Mouse (Mus musculus) heart, embryonic 10.5 days (tissue): ENCODE results near the gene Uri1. TPM values are rescaled to one million over a fixed set of nuclear protein-coding genes. Genes with fewer than 3 reads are reported as not detected.

Experiments used
- DNase-seq: peaks from one replicate; pipeline ENCODE4 v3.0.0-alpha.2; 2017; ENCODE audit warnings: low spot score
- H3K27ac ChIP-seq: fragments of 300-500 bp; sonication (generic); 2 replicates; pipeline ENCODE4 v1.5.1; 2016; ENCODE audit warnings: mild to moderate bottlenecking
- H3K27me3 ChIP-seq: fragments of 300-500 bp; sonication (generic); 2 replicates; pipeline ENCODE4 v1.6.1; 2016; ENCODE audit warnings: mild to moderate bottlenecking; ENCODE audit not compliant: poor library complexity, insufficient read depth, severe bottlenecking
- H3K36me3 ChIP-seq: fragments of 300-500 bp; sonication (generic); 2 replicates; pipeline ENCODE4 v1.6.1; 2016; ENCODE audit warnings: mild to moderate bottlenecking, moderate library complexity
- H3K4me1 ChIP-seq: fragments of 300-500 bp; sonication (generic); 2 replicates; pipeline ENCODE4 v1.6.1; 2016; ENCODE audit warnings: mild to moderate bottlenecking
- H3K4me3 ChIP-seq: fragments of 300-500 bp; sonication (generic); 2 replicates; pipeline ENCODE4 v1.5.1; 2016; ENCODE audit warnings: mild to moderate bottlenecking, moderate library complexity
- H3K9me3 ChIP-seq: fragments of 300-500 bp; sonication (generic); 2 replicates; pipeline ENCODE4 v1.6.1; 2016; ENCODE audit warnings: mild to moderate bottlenecking, moderate library complexity
- WGBS: fragments of 180-500 bp; shearing (Covaris S2); methylation state at CpG from one replicate; pipeline ENCODE4 v1.1.7; 2016; 5-methylcytosine and 5-hydroxymethylcytosine counted together
- polyA plus RNA-seq: library from polyadenylated mRNA; unstranded; fragments of >200 nt; fragmentation: Nextera tagmentation; extraction: Ambion mirVana; gene quantifications from 2 replicates; pipeline ENCODE4 v1.2.1, GENCODE M21; 2016

Gene Uri1
- polyA plus RNA-seq: 39.7 and 46.9 TPM in 2 replicates

DNA sequence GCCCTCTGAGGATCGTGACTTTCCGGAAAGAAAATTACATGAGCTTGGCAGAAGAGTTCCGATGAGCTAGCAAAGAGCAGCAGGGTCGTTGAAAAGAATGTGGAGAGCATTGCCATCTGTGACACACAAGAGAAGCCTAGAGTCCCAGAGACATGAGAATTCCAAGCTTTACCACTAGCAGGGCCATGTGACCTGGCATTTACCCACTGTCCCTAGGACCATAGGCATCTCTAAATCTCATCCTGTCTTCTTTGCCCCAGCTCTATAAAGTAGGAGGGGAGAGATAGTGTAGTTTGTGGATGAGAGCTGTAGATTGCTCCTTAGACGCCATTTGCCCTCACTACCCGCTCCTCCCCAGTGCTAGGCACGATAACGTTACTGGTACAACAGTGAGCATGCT, at the start of gene Uri1:
TSS of gene Uri1 (minus strand) at position 101 of the 400 bp plus-strand sequence.
- 0 out of 2 replicates have a peak, but pooled peaks cover 4% of the 10 kb centered on the region for H3K4me1 ChIP-seq
- H3K27me3 ChIP-seq: no peaks in the 10 kb centered on the region
- H3K36me3 ChIP-seq: no peaks in the 10 kb centered on the region
- no peak for DNase-seq
- no peak within 1 kb of the TSS for H3K27ac ChIP-seq
- 83% methylated on average over 8 of the region's 8 CpGs for WGBS
- H3K9me3 ChIP-seq: no peaks in the 10 kb centered on the region
- H3K4me3 ChIP-seq: no peak within 1 kb of the TSS

DNA sequence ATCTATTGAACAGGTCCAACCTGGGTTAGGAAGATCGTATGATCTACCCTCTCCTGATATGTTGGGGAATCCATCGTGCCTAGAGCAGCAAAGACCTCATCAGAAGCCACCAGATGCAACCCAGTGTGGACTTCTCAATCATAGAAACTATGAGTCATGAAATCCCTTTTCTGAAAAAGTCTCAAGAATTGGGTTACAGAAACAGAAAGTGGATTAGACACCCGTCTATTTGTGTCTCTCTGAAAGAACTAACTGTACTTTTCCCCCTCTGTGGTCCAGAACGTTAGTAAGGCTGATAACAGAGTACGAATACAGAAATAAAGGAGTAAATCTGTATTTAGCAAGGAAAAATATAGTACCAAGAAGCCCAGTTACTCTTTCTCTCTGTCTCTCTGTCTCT, 47.7 kb upstream of the Uri1 start:
- Histone ChIP-seq H3K4me1 (peaks cover 6% of the 10 kb centered on the region), H3K9me3 (no peaks in the 10 kb centered on the region), H3K36me3 (no peaks in the 10 kb centered on the region), H3K27ac (no peak overlapping the region), H3K4me3 (no peak overlapping the region), H3K27me3 (no peaks in the 10 kb centered on the region)
- WGBS: 64% methylated on average over 5 of the region's 5 CpGs
- no peak for DNase-seq

DNA sequence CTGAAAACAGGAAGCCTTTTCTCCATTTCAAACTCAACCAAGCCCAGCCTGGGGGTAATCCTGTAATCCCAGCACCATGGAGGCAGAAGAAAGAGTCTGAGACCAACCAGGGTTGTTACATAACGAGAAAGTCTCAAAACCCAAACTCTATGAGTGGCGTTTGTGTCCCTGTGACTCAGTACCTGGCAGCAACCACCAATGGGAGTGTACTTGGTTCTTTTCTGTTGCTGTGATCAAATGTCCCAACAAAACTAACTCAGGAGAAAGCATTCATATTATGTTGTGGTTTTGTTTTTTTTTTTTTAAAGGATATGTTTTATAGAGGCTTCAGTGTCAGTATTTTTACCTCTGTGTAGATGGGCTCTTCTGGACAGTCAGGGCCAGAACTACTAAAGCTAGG, 47.3 kb upstream of the Uri1 start:
- no peaks in the 10 kb centered on the region for H3K9me3 ChIP-seq
- WGBS: 48% methylated on average over 2 of the region's 2 CpGs
- H3K27ac ChIP-seq: no peak overlapping the region
- DNase-seq: no peak
- peaks cover 6% of the 10 kb centered on the region for H3K4me1 ChIP-seq
- no peak overlapping the region for H3K4me3 ChIP-seq
- H3K27me3 ChIP-seq: no peaks in the 10 kb centered on the region
- H3K36me3 ChIP-seq: no peaks in the 10 kb centered on the region

DNA sequence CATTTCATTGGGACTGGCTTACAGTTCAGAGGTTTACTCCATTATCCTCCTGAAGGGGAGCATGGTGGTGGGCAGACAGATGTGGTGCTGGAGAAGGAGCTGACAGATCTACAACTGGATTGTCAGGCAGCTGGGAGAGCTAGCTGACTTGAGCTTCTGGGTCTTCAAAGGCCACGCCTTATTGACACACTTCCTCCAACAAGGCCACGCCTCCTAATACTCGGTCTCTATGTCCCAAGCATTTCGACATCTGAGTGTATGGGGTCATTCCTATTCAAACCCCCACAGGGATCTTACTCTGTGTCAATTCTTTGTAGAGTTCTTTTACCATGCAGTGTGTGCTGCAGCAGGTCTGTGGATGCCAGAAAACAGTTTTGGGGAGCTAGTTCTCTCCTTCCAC, 41.1 kb upstream of the Uri1 start:
- Histone ChIP-seq H3K9me3 (no peaks in the 10 kb centered on the region), H3K36me3 (no peaks in the 10 kb centered on the region), H3K4me1 (peaks cover 18% of the 10 kb centered on the region), H3K27me3 (no peaks in the 10 kb centered on the region), H3K4me3 (no peak overlapping the region), H3K27ac (no peak overlapping the region)
- DNase-seq: no peak
- 53% methylated on average over 4 of the region's 4 CpGs for WGBS

DNA sequence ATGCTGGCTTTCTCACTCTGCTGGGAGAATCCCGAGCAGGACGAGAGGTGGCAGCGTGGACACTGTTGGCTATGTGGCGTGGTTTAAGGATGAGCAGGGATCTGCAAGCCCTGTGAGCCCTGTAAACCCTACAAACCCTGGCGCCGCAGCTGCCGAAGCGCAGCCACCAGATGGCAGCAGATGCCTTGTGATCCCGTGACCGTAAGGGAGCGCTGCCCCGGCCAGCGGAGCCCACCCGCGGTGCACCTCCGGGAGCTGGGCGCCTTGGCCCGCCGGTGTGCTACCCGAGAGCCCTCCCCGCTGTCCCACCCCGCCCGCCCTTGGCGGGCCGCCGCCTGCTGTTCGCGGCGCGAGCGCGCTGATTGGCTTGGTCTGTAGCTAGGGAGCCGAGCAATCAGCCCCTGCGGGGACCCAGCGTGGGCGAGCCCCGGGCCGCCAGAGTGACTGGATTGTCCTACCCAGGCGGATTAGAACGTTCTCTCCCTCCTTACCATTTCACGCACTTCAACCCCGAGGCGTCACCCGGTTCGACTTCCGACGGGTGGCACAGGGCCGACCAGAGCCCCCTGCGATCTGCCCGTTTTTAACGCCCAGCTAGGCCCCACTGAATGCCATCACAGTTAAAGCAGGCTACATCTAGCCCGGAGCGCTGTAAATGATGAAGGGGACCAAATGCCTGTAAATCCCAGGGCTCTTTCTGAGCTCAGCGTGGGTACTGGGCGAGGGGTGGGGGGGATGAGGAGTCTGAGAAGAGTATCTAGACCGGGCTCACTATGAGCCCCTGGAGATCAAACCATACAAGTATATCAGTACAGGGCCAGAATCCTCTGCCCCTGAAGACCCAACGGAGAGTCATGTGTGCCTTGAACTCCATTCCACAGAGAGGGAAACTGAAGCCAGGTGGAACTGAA, 38.0 kb upstream of the Uri1 start:
- peak overlapping the region; percentile 85 for H3K27ac ChIP-seq
- WGBS: under 1% methylated on average over 57 of the region's 57 CpGs

DNA sequence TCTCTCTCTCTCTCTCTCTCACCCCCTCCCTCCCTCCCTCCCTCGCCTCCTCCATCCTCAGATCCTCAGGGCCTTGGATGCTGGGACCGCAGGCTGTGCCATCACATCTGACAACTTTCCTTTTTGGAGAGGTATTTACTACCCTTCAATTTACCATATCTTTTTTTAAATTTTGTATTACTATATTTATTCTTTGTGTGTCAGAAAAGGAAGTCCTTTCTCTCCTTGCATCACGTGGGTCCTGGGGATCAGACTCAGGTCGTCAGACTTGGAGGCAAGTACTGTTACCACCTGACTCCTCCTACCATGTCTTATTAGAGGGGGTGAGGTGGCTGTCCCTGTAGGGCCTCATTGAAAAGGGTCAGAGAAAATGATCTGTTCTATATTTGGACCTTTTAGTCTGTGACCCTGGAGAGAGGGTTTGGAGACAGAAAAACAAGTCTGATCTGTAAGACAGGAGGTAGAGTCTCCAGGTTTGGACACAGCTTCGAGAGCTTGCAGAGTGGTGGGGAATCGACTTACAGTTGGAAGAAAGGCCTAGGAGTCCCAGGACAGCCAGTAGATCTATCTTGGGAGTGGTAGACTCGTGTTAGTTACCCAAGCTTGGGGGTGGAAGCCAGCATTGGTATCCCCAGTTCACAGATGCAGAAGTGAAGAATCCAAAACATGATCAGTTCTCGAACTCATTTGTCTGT, 36.4 kb upstream of the Uri1 start:
- WGBS: 58% methylated on average over 8 of the region's 8 CpGs
- no peak for DNase-seq
- peaks cover 34% of the 10 kb centered on the region for H3K4me1 ChIP-seq

More for the DNA sequence above, 38.0 kb upstream of the Uri1 start:
- peak; percentile 94 for DNase-seq
- Histone ChIP-seq H3K36me3 (no peaks in the 10 kb centered on the region), H3K9me3 (no peaks in the 10 kb centered on the region), H3K4me3 (peak overlapping the region; percentile 66), H3K27me3 (no peaks in the 10 kb centered on the region), H3K4me1 (peaks cover 34% of the 10 kb centered on the region)

DNA sequence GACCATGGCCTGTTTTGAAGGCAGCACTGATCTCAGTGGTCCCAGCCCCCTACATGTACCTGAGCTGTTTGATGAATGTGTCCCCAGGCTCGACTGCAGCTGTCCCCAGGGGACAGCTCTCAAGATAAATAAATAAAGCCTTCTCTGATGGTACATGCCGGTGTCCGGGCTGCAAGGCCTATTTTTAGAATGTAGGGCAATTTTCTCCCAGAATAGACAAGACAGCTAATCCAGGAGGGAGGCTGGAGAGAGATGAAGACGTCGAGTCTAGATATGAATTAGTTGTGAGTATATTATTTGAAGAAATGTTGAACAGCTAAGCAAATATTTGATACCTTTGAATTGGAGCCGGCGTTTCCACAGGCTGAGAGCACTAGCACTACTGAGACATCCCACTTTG, 35.7 kb upstream of the Uri1 start:
- WGBS: 37% methylated on average over 7 of the region's 7 CpGs
- no peaks in the 10 kb centered on the region for H3K9me3 ChIP-seq
- no peaks in the 10 kb centered on the region for H3K36me3 ChIP-seq
- H3K27me3 ChIP-seq: no peaks in the 10 kb centered on the region
- H3K27ac ChIP-seq: peak overlapping the region; percentile 59; the same call in 1 of the 2 replicates
- H3K4me1 ChIP-seq: peaks cover 34% of the 10 kb centered on the region
- H3K4me3 ChIP-seq: no peak overlapping the region
- DNase-seq: no peak

More for the DNA sequence above, 36.4 kb upstream of the Uri1 start:
- Histone ChIP-seq H3K27ac (peak overlapping the region; percentile 59; the same call in 1 of the 2 replicates), H3K27me3 (no peaks in the 10 kb centered on the region), H3K9me3 (no peaks in the 10 kb centered on the region), H3K36me3 (no peaks in the 10 kb centered on the region), H3K4me3 (no peak overlapping the region)

DNA sequence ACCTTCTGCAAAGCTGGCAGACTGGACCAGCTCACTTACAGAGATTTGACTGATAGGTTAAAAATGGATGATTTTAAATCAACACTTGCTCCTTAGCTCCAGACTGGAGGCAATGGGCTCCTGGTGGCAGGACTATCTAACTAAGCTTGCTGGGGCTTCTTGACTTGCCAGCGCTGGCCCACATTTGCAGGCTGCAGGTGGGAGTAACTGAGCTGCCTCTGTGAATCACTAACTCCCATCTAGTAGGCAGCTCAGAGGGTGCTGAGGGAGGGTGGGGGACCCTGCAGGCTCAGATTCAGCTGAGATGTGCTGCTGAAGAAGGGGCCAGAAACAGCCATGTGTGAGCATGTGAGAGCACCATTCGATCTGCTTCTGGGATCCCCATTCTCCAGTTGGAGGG, 32.6 kb upstream of the Uri1 start:
- Histone ChIP-seq H3K9me3 (no peaks in the 10 kb centered on the region), H3K4me3 (no peak overlapping the region), H3K36me3 (no peaks in the 10 kb centered on the region), H3K4me1 (peaks cover 26% of the 10 kb centered on the region), H3K27me3 (no peaks in the 10 kb centered on the region), H3K27ac (no peak overlapping the region)
- 77% methylated on average over 2 of the region's 2 CpGs for WGBS
- no peak for DNase-seq

DNA sequence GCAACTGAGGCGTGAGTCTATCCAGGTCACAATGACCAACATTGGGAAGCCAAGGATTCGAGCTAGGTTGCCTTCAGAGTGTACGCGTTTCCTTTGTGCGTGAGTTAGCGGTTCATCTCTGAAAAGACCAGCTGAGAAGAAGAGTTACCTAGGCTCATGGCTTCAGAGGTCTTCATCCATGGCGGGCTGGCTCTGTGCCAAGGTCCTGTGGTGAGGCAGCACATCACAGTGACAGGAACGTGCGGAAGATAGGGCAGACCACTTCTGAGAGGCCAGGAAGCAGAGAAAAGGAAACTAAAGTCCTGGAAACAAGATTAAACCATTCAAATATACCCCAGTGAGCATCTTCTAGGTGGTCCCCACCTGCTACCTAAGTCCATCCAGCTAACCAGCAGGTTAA, 30.9 kb upstream of the Uri1 start:
- Histone ChIP-seq H3K36me3 (no peaks in the 10 kb centered on the region), H3K27ac (no peak overlapping the region), H3K4me1 (peaks cover 14% of the 10 kb centered on the region), H3K27me3 (no peaks in the 10 kb centered on the region), H3K4me3 (no peak overlapping the region), H3K9me3 (no peaks in the 10 kb centered on the region)
- 82% methylated on average over 9 of the region's 9 CpGs for WGBS
- DNase-seq: no peak

DNA sequence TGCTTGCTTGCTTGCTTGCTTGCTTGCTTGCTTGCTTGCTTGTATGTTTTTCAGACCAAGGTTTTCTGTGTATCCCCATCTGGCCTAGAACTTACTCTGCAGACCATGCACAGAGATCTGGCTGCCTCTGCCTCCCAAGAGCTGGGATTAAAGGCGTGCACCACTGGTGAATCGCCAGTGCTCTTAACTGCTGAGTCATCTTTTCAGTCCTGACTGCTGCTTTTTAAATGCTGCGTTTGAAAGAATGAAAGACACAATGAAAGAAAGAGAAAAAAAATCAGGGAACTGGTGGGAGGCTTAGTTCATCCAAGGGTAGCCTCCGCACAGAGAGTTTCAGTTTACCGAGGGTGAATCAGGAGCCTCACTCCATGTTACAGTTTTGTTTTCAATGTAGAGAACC, 23.9 kb upstream of the Uri1 start:
- Histone ChIP-seq H3K27me3 (no peaks in the 10 kb centered on the region), H3K36me3 (no peaks in the 10 kb centered on the region), H3K9me3 (no peaks in the 10 kb centered on the region), H3K27ac (no peak overlapping the region), H3K4me3 (no peak overlapping the region), H3K4me1 (no peaks in the 10 kb centered on the region)
- no peak for DNase-seq
- WGBS: 69% methylated on average over 5 of the region's 5 CpGs

DNA sequence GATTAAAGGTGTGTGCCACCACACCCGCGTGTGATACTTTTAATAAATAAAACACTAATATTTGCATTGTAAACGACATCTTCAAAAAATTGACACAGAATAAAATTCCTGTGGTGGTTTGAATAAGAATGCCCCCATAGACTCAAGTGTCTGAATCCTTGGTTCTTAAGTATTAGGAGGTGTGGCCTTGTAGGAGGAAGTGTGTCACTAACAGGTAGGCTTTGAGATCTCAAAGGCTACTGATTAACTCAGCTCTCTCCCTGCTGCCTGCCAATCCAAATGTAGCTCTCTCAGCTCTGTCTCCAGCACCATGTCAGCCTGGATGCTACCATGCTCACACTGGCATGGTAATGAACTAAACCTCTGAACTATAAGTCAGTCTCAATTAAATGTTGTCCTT, 17.9 kb upstream of the Uri1 start:
- H3K36me3 ChIP-seq: no peaks in the 10 kb centered on the region
- 80% methylated on average over 3 of the region's 3 CpGs for WGBS
- no peaks in the 10 kb centered on the region for H3K27me3 ChIP-seq
- no peak overlapping the region for H3K27ac ChIP-seq
- H3K9me3 ChIP-seq: no peaks in the 10 kb centered on the region
- H3K4me1 ChIP-seq: no peaks in the 10 kb centered on the region
- no peak for DNase-seq
- H3K4me3 ChIP-seq: no peak overlapping the region

DNA sequence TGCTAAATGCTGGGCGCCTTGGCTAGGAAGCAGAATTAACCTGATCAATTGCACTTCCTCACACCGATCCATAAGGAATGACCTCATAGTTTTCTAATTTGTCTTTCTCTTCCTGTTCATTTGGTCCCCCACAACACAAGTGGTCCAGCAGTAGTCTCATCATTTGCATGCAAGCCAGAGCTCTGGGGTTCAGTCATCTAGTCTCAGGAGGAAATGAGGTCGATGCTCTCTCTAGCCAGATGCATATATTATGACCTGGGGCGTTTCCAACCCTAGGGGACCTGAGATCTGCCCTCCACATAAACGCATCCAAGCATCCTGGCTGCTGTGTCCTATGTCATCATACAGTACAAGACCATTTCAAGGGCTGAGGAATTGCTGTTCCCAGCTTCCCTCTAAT, 14.2 kb upstream of the Uri1 start:
- no peak overlapping the region for H3K4me3 ChIP-seq
- 74% methylated on average over 5 of the region's 5 CpGs for WGBS
- no peaks in the 10 kb centered on the region for H3K27me3 ChIP-seq
- H3K27ac ChIP-seq: no peak overlapping the region
- no peaks in the 10 kb centered on the region for H3K9me3 ChIP-seq
- H3K36me3 ChIP-seq: no peaks in the 10 kb centered on the region
- no peaks in the 10 kb centered on the region for H3K4me1 ChIP-seq
- DNase-seq: no peak

DNA sequence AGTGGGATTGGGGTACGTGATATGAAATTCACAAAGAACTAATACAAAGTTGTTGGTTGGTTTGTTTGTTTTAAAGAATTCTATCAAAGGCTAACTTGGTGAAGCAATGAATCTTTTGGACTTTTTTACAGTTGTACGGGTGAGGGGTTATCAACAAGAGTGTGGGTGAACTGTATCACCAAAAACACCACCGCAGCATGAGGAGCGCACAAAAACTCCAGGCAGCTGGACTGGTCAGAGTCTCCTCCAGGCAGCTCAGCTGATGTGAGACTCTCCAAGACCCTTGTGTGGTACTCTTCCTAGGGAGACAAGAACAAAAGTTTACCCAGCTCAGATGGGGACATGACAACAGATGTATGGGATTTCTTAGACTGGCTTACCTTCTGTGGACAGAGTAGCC, 7.8 kb upstream of the Uri1 start:
- Histone ChIP-seq H3K36me3 (no peaks in the 10 kb centered on the region), H3K27me3 (no peaks in the 10 kb centered on the region), H3K4me3 (no peak overlapping the region), H3K4me1 (0 out of 2 replicates have a peak, but pooled peaks cover 7% of the 10 kb centered on the region), H3K27ac (no peak overlapping the region), H3K9me3 (no peaks in the 10 kb centered on the region)
- 78% methylated on average over 4 of the region's 4 CpGs for WGBS
- DNase-seq: peak; percentile 58
